Mouse (Mus musculus) heart, postnatal 0 days (tissue): ENCODE data around the gene Evx1. TPM values are rescaled to one million over a fixed set of nuclear protein-coding genes. Genes with fewer than 3 reads are reported as not detected.

Experiments
- ATAC-seq: fragments of 200-750 bp; cut with Nextera tagmentation; 2 replicates; pipeline ENCODE4 v1.8.0; 2017; ENCODE audit warnings: low read depth, moderate number of reproducible peaks, moderate library complexity; ENCODE audit not compliant: insufficient read depth
- DNase-seq: peaks from one replicate; pipeline ENCODE4 v3.0.0-alpha.2; 2016; ENCODE audit warnings: low spot score
- H3K27ac ChIP-seq: fragments of 300-500 bp; sonication (generic); 2 replicates; pipeline ENCODE4 v1.5.1; 2014; ENCODE audit warnings: low read depth, mild to moderate bottlenecking
- H3K27me3 ChIP-seq: fragments of 300-500 bp; sonication (generic); 2 replicates; pipeline ENCODE4 v1.6.1; 2014; ENCODE audit warnings: low read length, mixed read lengths; ENCODE audit not compliant: control insufficient read depth, insufficient read depth
- H3K36me3 ChIP-seq: fragments of 300-500 bp; sonication (generic); replicated peaks from 2 replicates; pipeline ENCODE4 v1.6.1; 2014; ENCODE audit warnings: low read length, mixed read lengths; ENCODE audit not compliant: control insufficient read depth, insufficient read depth
- H3K4me1 ChIP-seq: fragments of 300-500 bp; sonication (generic); 2 replicates; pipeline ENCODE4 v1.6.1; 2014; ENCODE audit warnings: antibody characterized with exemption; ENCODE audit not compliant: control insufficient read depth, insufficient read depth
- H3K4me2 ChIP-seq: fragments of 300-500 bp; sonication (generic); 2 replicates; pipeline ENCODE4 v1.6.1; 2014; ENCODE audit warnings: low read depth, mild to moderate bottlenecking, low read length, moderate library complexity
- H3K4me3 ChIP-seq: fragments of 300-500 bp; sonication (generic); 2 replicates; pipeline ENCODE4 v1.5.1; 2014; ENCODE audit warnings: low read depth, low read length
- H3K9ac ChIP-seq: fragments of 300-500 bp; sonication (generic); replicated peaks from 2 replicates; pipeline ENCODE4 v1.6.1; 2014; ENCODE audit warnings: low read depth, low read length, mixed read lengths
- H3K9me3 ChIP-seq: fragments of 300-500 bp; sonication (generic); replicated peaks from 2 replicates; pipeline ENCODE4 v1.6.1; 2016; ENCODE audit warnings: low read length; ENCODE audit not compliant: control insufficient read depth
- CTCF ChIP-seq: IDR thresholded peaks from 2 replicates; pipeline ENCODE4 v1.5.1; 2016; ENCODE audit warnings: antibody characterized with exemption, control low read depth, low read depth
- EP300 ChIP-seq: IDR thresholded peaks from 2 replicates; pipeline ENCODE4 v1.6.1; 2016; ENCODE audit warnings: antibody characterized with exemption, low read depth
- WGBS: fragments of 180-500 bp; shearing (Covaris S2); extraction: QIAGEN DNeasy Blood & Tissue Kit; methylation state at CpG from one replicate; pipeline ENCODE4 v1.1.7; 2014; 5-methylcytosine and 5-hydroxymethylcytosine counted together
- polyA plus RNA-seq: library from polyadenylated mRNA; unstranded; fragments of >200 nt; fragmentation: Nextera tagmentation; extraction: Ambion mirVana; gene quantifications from 2 replicates; pipeline ENCODE4 v1.2.1, GENCODE M21; 2015
- total RNA-seq: library from RNA; depleted of rRNA; stranded (reverse); fragments of >200 nt; gene quantifications from 2 replicates; pipeline ENCODE4 v1.2.3, GENCODE M21; 2014; ENCODE audit warnings: low replicate concordance

Gene Evx1
- total and polyA plus RNA-seq, 2 experiments from 2014 or later: 0.15 TPM; not detected in 1

- TF ChIP-seq CTCF: no peak
- no peak for TF ChIP-seq EP300
- WGBS: 4% methylated on average over 17 of the region's 17 CpGs
- Histone ChIP-seq H3K9ac (no peak overlapping the region), H3K9me3 (no peaks in the 10 kb centered on the region), H3K4me2 (no peak overlapping the region), H3K4me3 (no peak overlapping the region), H3K36me3 (no peaks in the 10 kb centered on the region), H3K27ac (no peak overlapping the region), H3K4me1 (0 out of 2 replicates have a peak, but pooled peaks cover 4% of the 10 kb centered on the region), H3K27me3 (peaks cover 99% of the 10 kb centered on the region)
- ATAC-seq (no peak), DNase-seq (no peak)
These were observed 6.8 kb downstream of the Evx1 start for GRCm38 (mm10) chr6:52319956-52320690.

- H3K4me1 ChIP-seq: 0 out of 2 replicates have a peak, but pooled peaks cover 3% of the 10 kb centered on the region
- no peak for TF ChIP-seq EP300
- TF ChIP-seq CTCF: no peak
- H3K36me3 ChIP-seq: no peaks in the 10 kb centered on the region
- H3K4me3 ChIP-seq: no peak overlapping the region
- no peaks in the 10 kb centered on the region for H3K9me3 ChIP-seq
- H3K9ac ChIP-seq: no peak overlapping the region
- H3K27ac ChIP-seq: no peak overlapping the region
- peaks cover 99% of the 10 kb centered on the region for H3K27me3 ChIP-seq
- WGBS: 8% methylated on average over 12 of the region's 12 CpGs
- ATAC-seq (no peak), DNase-seq (no peak)
- no peak overlapping the region for H3K4me2 ChIP-seq
These were observed 7.9 kb downstream of the Evx1 start for GRCm38 (mm10) chr6:52320966-52321825.

GRCm38 (mm10) chr6:52321826-52322315 lies 8.6 kb downstream of the Evx1 start:
- no peaks in the 10 kb centered on the region for H3K4me1 ChIP-seq
- DNase-seq (no peak), ATAC-seq (no peak)
- H3K27ac ChIP-seq: no peak overlapping the region
- H3K9ac ChIP-seq: no peak overlapping the region
- H3K27me3 ChIP-seq: peaks cover 99% of the 10 kb centered on the region
- 2% methylated on average over 21 of the region's 21 CpGs for WGBS
- no peak overlapping the region for H3K4me2 ChIP-seq
- H3K4me3 ChIP-seq: no peak overlapping the region
- TF ChIP-seq CTCF: no peak
- no peaks in the 10 kb centered on the region for H3K36me3 ChIP-seq
- no peaks in the 10 kb centered on the region for H3K9me3 ChIP-seq

- ATAC-seq: no peak
- DNase-seq: no peak
- Histone ChIP-seq H3K4me2 (no peak overlapping the region), H3K4me3 (no peak overlapping the region), H3K9ac (no peak overlapping the region), H3K4me1 (no peaks in the 10 kb centered on the region), H3K9me3 (no peaks in the 10 kb centered on the region), H3K27ac (no peak overlapping the region), H3K27me3 (peaks cover 93% of the 10 kb centered on the region), H3K36me3 (no peaks in the 10 kb centered on the region)
- WGBS: 3% methylated on average over 16 of the region's 16 CpGs
- TF ChIP-seq EP300: no peak
- no peak for TF ChIP-seq CTCF
These were observed 9.5 kb downstream of the Evx1 start for GRCm38 (mm10) chr6:52322721-52323215.

GRCm38 (mm10) chr6:52323292-52323691 lies 10.0 kb downstream of the Evx1 start:
- 8% methylated on average over 10 of the region's 10 CpGs for WGBS
- Histone ChIP-seq H3K9ac (no peak overlapping the region), H3K4me3 (no peak overlapping the region), H3K27ac (no peak overlapping the region), H3K9me3 (no peaks in the 10 kb centered on the region), H3K4me2 (no peak overlapping the region), H3K27me3 (peaks cover 93% of the 10 kb centered on the region), H3K36me3 (no peaks in the 10 kb centered on the region), H3K4me1 (no peaks in the 10 kb centered on the region)
- ATAC-seq: no peak
- no peak for DNase-seq
- TF ChIP-seq CTCF (no peak), EP300 (no peak)
